Mouse (Mus musculus): ENCODE data around the gene C1ql1. TPM values are rescaled to one million over a fixed set of nuclear protein-coding genes. Genes with fewer than 3 reads are reported as not detected.

The C1ql1 gene
- polyA plus RNA-seq, 1 experiment, result 0.80 TPM

GRCm38 (mm10) chr11:102890096-102890495 lies 56.4 kb downstream of the C1ql1 start:
- no peak for TF ChIP-seq POLR2A (IDR thresholded peaks at IDR 0.05; ENCODE audit: control insufficient read depth, low read depth, low read length)
- no peak for TF ChIP-seq CTCF (IDR thresholded peaks at IDR 0.05; ENCODE audit: control insufficient read depth, insufficient read depth, insufficient replicate concordance, low read depth, low read length)
- no peaks in the 10 kb centered on the region for H3K27me3 ChIP-seq (ENCODE audit: control insufficient read depth, insufficient read depth, low read length)
- H3K36me3 ChIP-seq (ENCODE audit: control insufficient read depth, insufficient read depth, low read length), result no peaks in the 10 kb centered on the region
- H3K27ac ChIP-seq (ENCODE audit: control insufficient read depth, insufficient read depth, low read depth, low read length), result no peak overlapping the region
- peaks cover 11% of the 10 kb centered on the region for H3K4me1 ChIP-seq (ENCODE audit: control insufficient read depth, insufficient read depth, low read length)
- H3K4me3 ChIP-seq (ENCODE audit: control insufficient read depth, low read depth, low read length), result no peak overlapping the region

Other genes starting within 250 kb of the C1ql1 start
- 6.7 and 7.4 TPM in 2 replicates for gene Ccdc43, start 248.9 kb downstream of the C1ql1 start, polyA plus RNA-seq (2012; rRNA removed)
- 12.9 and 14.8 TPM in 2 replicates for gene Adam11, start 185.2 kb downstream of the C1ql1 start, polyA plus RNA-seq (2012; rRNA removed)
- 9.9 and 10.1 TPM in 2 replicates for gene Gjc1, start 127.0 kb downstream of the C1ql1 start, polyA plus RNA-seq (2012; rRNA removed)
- gene Higd1b, start 110.8 kb downstream of the C1ql1 start, polyA plus RNA-seq (2012; rRNA removed), result 1.0 and 1.3 TPM in 2 replicates
- gene Eftud2, start 65.7 kb downstream of the C1ql1 start, polyA plus RNA-seq (2012; rRNA removed), result 72.5 and 83.8 TPM in 2 replicates
- 19.8 and 22.9 TPM in 2 replicates for gene Ccdc103, start 65.5 kb downstream of the C1ql1 start, polyA plus RNA-seq (2012; rRNA removed)
- gene Fam187a, start 61.5 kb downstream of the C1ql1 start, polyA plus RNA-seq (2012; rRNA removed), result 18.7 and 19.2 TPM in 2 replicates
- 0.32 and 0.62 TPM in 2 replicates for gene Gfap, start 45.8 kb downstream of the C1ql1 start, polyA plus RNA-seq (2012; rRNA removed)
- 25.9 and 26.7 TPM in 2 replicates for gene Kif18b, start 21.6 kb downstream of the C1ql1 start, polyA plus RNA-seq (2012; rRNA removed)
- 97.3 and 100 TPM in 2 replicates for gene Nmt1, start 81.5 kb upstream of the C1ql1 start, polyA plus RNA-seq (2012; rRNA removed)
- gene Dcakd, start 81.6 kb upstream of the C1ql1 start, polyA plus RNA-seq (2012; rRNA removed), result 24.0 and 26.8 TPM in 2 replicates
- 4.9 and 5.5 TPM in 2 replicates for gene Plcd3, start 155.0 kb upstream of the C1ql1 start, polyA plus RNA-seq (2012; rRNA removed)
- gene Acbd4, start 155.0 kb upstream of the C1ql1 start, polyA plus RNA-seq (2012; rRNA removed), result 5.7 and 7.2 TPM in 2 replicates
- 5.8 and 6.1 TPM in 2 replicates for gene Hexim1, start 169.5 kb upstream of the C1ql1 start, polyA plus RNA-seq (2012; rRNA removed)
- 38.8 and 53.8 TPM in 2 replicates for gene Hexim2, start 185.7 kb upstream of the C1ql1 start, polyA plus RNA-seq (2012; rRNA removed)
- gene Fmnl1, start 224.4 kb upstream of the C1ql1 start, polyA plus RNA-seq (2012; rRNA removed), result 18.4 and 21.6 TPM in 2 replicates